Mouse (Mus musculus): Measurements from ENCODE around the gene Taf9b. TPM values are rescaled to one million over a fixed set of nuclear protein-coding genes. Genes with fewer than 3 reads are reported as not detected.

Gene Taf9b
- 10 to 100 TPM; 10.1 to 12.1 (median 10.8) TPM for total RNA-seq (2022)

GRCm38 (mm10) chrX:106221058-106221457, at the start of gene Taf9b:
TSS of gene Taf9b (minus strand) at chrX:106221158.
- DNase-seq (ENCODE audit: low spot score in 2 of 2), result no peak

GRCm38 (mm10) chrX:106255276-106255675, 34.3 kb upstream of the Taf9b start, which contains the start of gene Fnd3c2:
TSS of gene Fnd3c2 (minus strand) at chrX:106255376.
- DNase-seq (ENCODE audit: low spot score in 2 of 2), result no peak

GRCm38 (mm10) chrX:106219171-106220032, 1.6 kb downstream of the Taf9b start:
- peak; percentile 21 to 45 for DNase-seq (ENCODE audit: low spot score in 2 of 2)

- DNase-seq (ENCODE audit: low spot score in 2 of 2), result no peak
Observed at GRCm38 (mm10) chrX:106209100-106209499, 11.9 kb downstream of the Taf9b start.

GRCm38 (mm10) chrX:106198904-106199303, 22.1 kb downstream of the Taf9b start:
- DNase-seq (ENCODE audit: low spot score in 2 of 2), result no peak

GRCm38 (mm10) chrX:106197308-106197707, 23.6 kb downstream of the Taf9b start:
- no peak for DNase-seq (ENCODE audit: low spot score in 2 of 2)

GRCm38 (mm10) chrX:106194361-106194760, 26.6 kb downstream of the Taf9b start:
- DNase-seq (ENCODE audit: low spot score in 2 of 2), result peak; percentile 6 to 32

GRCm38 (mm10) chrX:106190091-106190490, 30.9 kb downstream of the Taf9b start:
- DNase-seq (ENCODE audit: low spot score in 2 of 2), result no peak

GRCm38 (mm10) chrX:106189356-106189755, 31.6 kb downstream of the Taf9b start:
- DNase-seq (ENCODE audit: low spot score in 2 of 2), result no peak

GRCm38 (mm10) chrX:106187737-106188136, 33.2 kb downstream of the Taf9b start:
- DNase-seq (ENCODE audit: low spot score in 2 of 2), result peak; percentile 7 to 43

GRCm38 (mm10) chrX:106186713-106187649, 34.0 kb downstream of the Taf9b start, which contains the start of gene Pgk1:
TSS of gene Pgk1 (plus strand) at chrX:106187100.
- peak; percentile 85 to 88 for DNase-seq (ENCODE audit: low spot score in 2 of 2)

GRCm38 (mm10) chrX:106185706-106186105, 35.3 kb downstream of the Taf9b start:
- DNase-seq (ENCODE audit: low spot score in 2 of 2), result no peak

- DNase-seq (ENCODE audit: low spot score in 2 of 2), result no peak
Observed at GRCm38 (mm10) chrX:106184279-106184678, 36.7 kb downstream of the Taf9b start.

GRCm38 (mm10) chrX:106176331-106176730, 44.6 kb downstream of the Taf9b start:
- DNase-seq (ENCODE audit: low spot score in 2 of 2), result no peak

GRCm38 (mm10) chrX:106171853-106172154, 49.2 kb downstream of the Taf9b start:
- no peak for DNase-seq (ENCODE audit: low spot score in 2 of 2)

- peak; percentile 17 to 36 for DNase-seq (ENCODE audit: low spot score in 2 of 2)
Observed at GRCm38 (mm10) chrX:106171106-106171852, 49.7 kb downstream of the Taf9b start.

GRCm38 (mm10) chrX:106165089-106165488, 55.9 kb downstream of the Taf9b start:
- no peak for DNase-seq (ENCODE audit: low spot score in 2 of 2)

- no peak for DNase-seq (ENCODE audit: low spot score in 2 of 2)
Observed at GRCm38 (mm10) chrX:106164555-106164954, 56.4 kb downstream of the Taf9b start.

GRCm38 (mm10) chrX:106163995-106164394, 57.0 kb downstream of the Taf9b start:
- DNase-seq (ENCODE audit: low spot score in 2 of 2), result no peak

Data from gastrocnemius, adult 8-10 months (tissue).